Mouse (Mus musculus): ENCODE data around the gene Olfr1161.

DNA sequence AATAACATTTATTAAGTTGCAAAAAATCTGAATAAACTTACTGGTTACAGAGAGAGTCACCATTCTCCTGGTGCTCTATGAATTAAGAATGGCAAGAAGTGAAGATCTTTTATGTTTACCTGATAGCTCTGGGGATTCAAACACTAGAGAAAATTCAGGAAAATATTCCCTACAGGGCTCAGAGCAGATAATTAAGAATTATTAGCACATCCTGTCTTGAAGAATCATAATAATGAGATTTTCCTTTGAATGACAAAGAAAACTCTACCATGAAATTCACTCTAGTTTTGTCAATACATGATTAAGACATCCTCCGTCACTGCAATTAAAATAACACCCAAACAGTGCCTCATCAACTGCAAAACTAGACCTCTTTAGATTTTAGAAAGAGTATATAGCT, 28.5 kb downstream of the Olfr1161 start, which contains the start of gene Olfr1162:
- TF ChIP-seq POLR2A (IDR thresholded peaks at IDR 0.05; ENCODE audit: insufficient read depth, low read depth, low read length), result no peak
- no peak for TF ChIP-seq CTCF (IDR thresholded peaks at IDR 0.05)

All from heart, adult 2 months (tissue).